ENCODE assay signal across 8 mouse cellular contexts in the genomic region with DNA sequence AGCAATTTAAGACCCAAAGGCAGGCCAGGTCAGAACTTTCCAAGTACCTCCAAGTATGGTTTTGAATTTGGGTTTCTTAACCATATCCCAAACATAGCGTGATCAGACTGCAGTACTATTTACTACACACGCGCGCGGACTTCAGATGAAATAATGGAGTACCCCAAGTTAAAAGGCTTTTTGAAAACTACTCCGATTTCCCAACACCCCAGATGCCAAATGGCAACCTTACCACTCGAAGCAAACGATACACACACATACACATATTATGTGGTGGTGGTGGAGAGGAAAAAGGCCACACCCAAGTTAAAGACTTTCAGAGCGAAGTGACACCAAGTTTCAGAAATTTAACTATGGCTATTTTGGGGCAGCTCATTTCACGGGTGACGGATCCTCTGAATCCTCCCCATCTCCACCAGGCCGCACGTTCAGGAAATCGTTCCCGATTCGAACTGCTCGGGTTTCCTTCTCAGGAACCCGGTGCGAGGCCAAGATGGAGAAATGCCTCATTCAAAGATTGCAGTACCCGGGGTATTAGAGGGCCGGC. TPM values are rescaled to one million over a fixed set of nuclear protein-coding genes. Genes with fewer than 3 reads are reported as not detected.
A peak's percentile ranks its signal among the peaks of the same experiment; 100 is the strongest.
DNase-seq lines count a peak whose midpoint lies in the region; ATAC-seq and TF ChIP-seq lines count a peak whose summit lies in the region.

No protein-coding gene starts in this region.

- H3K4me3 ChIP-seq in heart, embryonic 11.5 days (ENCODE audit: low read depth, low read length): peak overlapping the region; percentile 99
- H3K4me3 ChIP-seq in C2C12 (ENCODE audit: insufficient read depth, poor library complexity, severe bottlenecking): peak overlapping the region; percentile 96
- H3K4me3 ChIP-seq in embryonic facial prominence, embryonic 10.5 days: peak overlapping the region; percentile 98
- H3K4me3 ChIP-seq in hindbrain, embryonic 16.5 days (ENCODE audit: low read length): peak overlapping the region; percentile 100
- peak overlapping the region; percentile 95 for H3K4me3 ChIP-seq in midbrain, embryonic 11.5 days (ENCODE audit: low read depth, low read length)

- H3K27me3 ChIP-seq in heart, embryonic 11.5 days (ENCODE audit: control insufficient read depth, insufficient read depth, low read length): no peaks in the 10 kb centered on the region
- no peaks in the 10 kb centered on the region for H3K27me3 ChIP-seq in C2C12 (ENCODE audit: control insufficient read depth, insufficient read depth, insufficient read length)
- H3K27me3 ChIP-seq in embryonic facial prominence, embryonic 10.5 days (replicated peaks; ENCODE audit: low read depth, poor library complexity, severe bottlenecking): no peaks in the 10 kb centered on the region
- no peaks in the 10 kb centered on the region for H3K27me3 ChIP-seq in hindbrain, embryonic 16.5 days (replicated peaks; ENCODE audit: control insufficient read depth, insufficient read depth, low read length)
- no peaks in the 10 kb centered on the region for H3K27me3 ChIP-seq in midbrain, embryonic 11.5 days (ENCODE audit: control insufficient read depth, insufficient read depth, low read length)

- TF ChIP-seq CTCF in C2C12 (IDR thresholded peaks at IDR 0.05; ENCODE audit: control insufficient read depth, insufficient read depth, insufficient read length): no peak

- H3K27ac ChIP-seq in heart, embryonic 11.5 days (ENCODE audit: low read depth, low read length): peak overlapping the region; percentile 80; the same call in 1 of the 2 replicates
- peak overlapping the region; percentile 93 for H3K27ac ChIP-seq in embryonic facial prominence, embryonic 10.5 days (replicated peaks)
- peak overlapping the region; percentile 86 for H3K27ac ChIP-seq in hindbrain, embryonic 16.5 days (ENCODE audit: low read depth, low read length)
- H3K27ac ChIP-seq in midbrain, embryonic 11.5 days (ENCODE audit: low read depth, low read length): no peak overlapping the region

- DNase-seq in heart, adult 9 months (ENCODE audit: low spot score in 2 of 2): no peak
- DNase-seq in embryonic facial prominence, embryonic 10.5 days (ENCODE audit: low spot score): no peak
- DNase-seq in midbrain, embryonic 11.5 days (ENCODE audit: low spot score, missing footprints): peak; percentile 90
- no peak for DNase-seq in layer of hippocampus, adult 8-10 months (ENCODE audit: low spot score in 2 of 2)
- no peak for DNase-seq in spleen, postnatal 14 days (ENCODE audit: low spot score in 2 of 2)

- peak overlapping the region; percentile 98 for H3ac ChIP-seq in C2C12 (ENCODE audit: control insufficient read depth, insufficient read length, low read depth)

- H3K9ac ChIP-seq in heart, embryonic 11.5 days (ENCODE audit: low read depth, low read length): peak overlapping the region; percentile 97
- H3K9ac ChIP-seq in hindbrain, embryonic 16.5 days (ENCODE audit: low read depth, low read length): peak overlapping the region; percentile 97
- peak overlapping the region; percentile 96 for H3K9ac ChIP-seq in midbrain, embryonic 11.5 days (ENCODE audit: low read length)

- no peaks in the 10 kb centered on the region for H3K36me3 ChIP-seq in heart, embryonic 11.5 days (ENCODE audit: control insufficient read depth, insufficient read depth, low read length)
- peaks cover 16% of the 10 kb centered on the region for H3K36me3 ChIP-seq in C2C12 (ENCODE audit: control insufficient read depth, insufficient read depth)
- H3K36me3 ChIP-seq in embryonic facial prominence, embryonic 10.5 days (replicated peaks): 0 out of 2 replicates have a peak, but pooled peaks cover 3% of the 10 kb centered on the region
- no peaks in the 10 kb centered on the region for H3K36me3 ChIP-seq in hindbrain, embryonic 16.5 days (ENCODE audit: control insufficient read depth, insufficient read depth, low read length)
- no peaks in the 10 kb centered on the region for H3K36me3 ChIP-seq in midbrain, embryonic 11.5 days (ENCODE audit: control insufficient read depth, insufficient read depth, low read length)

- H3K4me1 ChIP-seq in heart, embryonic 11.5 days (ENCODE audit: control insufficient read depth, insufficient read depth, low read length): no peaks in the 10 kb centered on the region; the same call in 1 of the 2 replicates
- H3K4me1 ChIP-seq in embryonic facial prominence, embryonic 10.5 days: peaks cover 9% of the 10 kb centered on the region
- peaks cover 10% of the 10 kb centered on the region for H3K4me1 ChIP-seq in hindbrain, embryonic 16.5 days (ENCODE audit: control insufficient read depth, insufficient read depth, low read depth, low read length)
- peaks cover 6% of the 10 kb centered on the region; the same call in 1 of the 2 replicates for H3K4me1 ChIP-seq in midbrain, embryonic 11.5 days (ENCODE audit: control insufficient read depth, insufficient read depth, low read length)

- 4% methylated on average over 21 of the region's 21 CpGs for WGBS in heart, embryonic 11.5 days (ENCODE audit: insufficient replicate concordance)
- 6% methylated on average over 21 of the region's 21 CpGs for WGBS in embryonic facial prominence, embryonic 10.5 days
- WGBS in hindbrain, embryonic 16.5 days: 8% methylated on average over 21 of the region's 21 CpGs
- 8% methylated on average over 21 of the region's 21 CpGs for WGBS in midbrain, embryonic 11.5 days

- H3K79me2 ChIP-seq in C2C12 (ENCODE audit: control insufficient read depth, insufficient read depth): peaks cover 57% of the 10 kb centered on the region

- no peaks in the 10 kb centered on the region for H3K9me3 ChIP-seq in heart, embryonic 11.5 days (replicated peaks; ENCODE audit: control insufficient read depth, low read length)
- no peaks in the 10 kb centered on the region for H3K9me3 ChIP-seq in embryonic facial prominence, embryonic 10.5 days
- no peaks in the 10 kb centered on the region for H3K9me3 ChIP-seq in hindbrain, embryonic 16.5 days (ENCODE audit: control insufficient read depth, low read length)
- H3K9me3 ChIP-seq in midbrain, embryonic 11.5 days (ENCODE audit: control insufficient read depth, low read length): no peaks in the 10 kb centered on the region

- peak overlapping the region; percentile 68 for H3K4me2 ChIP-seq in heart, embryonic 11.5 days
- peak overlapping the region; percentile 90 for H3K4me2 ChIP-seq in hindbrain, embryonic 16.5 days (ENCODE audit: low read length)
- H3K4me2 ChIP-seq in midbrain, embryonic 11.5 days: peak overlapping the region; percentile 77

- no peak for ATAC-seq in heart, embryonic 11.5 days (replicated peaks; ENCODE audit: insufficient number of reproducible peaks, low FRiP score, low TSS enrichment)
- ATAC-seq in hindbrain, embryonic 16.5 days: no peak
- no peak for ATAC-seq in midbrain, embryonic 11.5 days (ENCODE audit: low FRiP score)

- H3K79me3 ChIP-seq in C2C12 (ENCODE audit: low read depth): peaks cover 52% of the 10 kb centered on the region

TF ChIP-seq in C2C12, 6 proteins besides CTCF, POLR2A, EP300 and RAD21:
- TF ChIP-seq FOSL1 (IDR thresholded peaks at IDR 0.05; ENCODE audit: insufficient read depth, low read length, poor library complexity, severe bottlenecking) (no peak), USF1 (IDR thresholded peaks at IDR 0.05; ENCODE audit: low read depth) (no peak), MYOD1 (IDR thresholded peaks at IDR 0.05; ENCODE audit: control insufficient read depth, insufficient read length, low read depth) (no peak), MYOG (IDR thresholded peaks at IDR 0.05; ENCODE audit: control insufficient read depth, extremely low read depth, insufficient read length) (no peak), CEBPB (IDR thresholded peaks at IDR 0.05; ENCODE audit: low read depth) (no peak), MAX (IDR thresholded peaks at IDR 0.05) (no peak)
TF ChIP-seq in C2C12: peak in this region for 0.

RNA-seq across cellular contexts. Expression of a gene that starts 0.9 kb away (rescaled TPM):
- polyA plus RNA-seq in heart, embryonic 11.5 days (2014; fragmentation: Nextera tagmentation; extraction: Ambion mirVana): 93.1 and 118 TPM in 2 replicates
- 58.4 TPM for polyA plus RNA-seq in C2C12 (2012; fragmentation: generic; extraction: Trizol)
- 150 and 153 TPM in 2 replicates for polyA plus RNA-seq in embryonic facial prominence, embryonic 10.5 days (2016; fragmentation: Nextera tagmentation; extraction: Ambion mirVana)
- polyA plus RNA-seq in hindbrain, embryonic 16.5 days (2015; fragmentation: Nextera tagmentation; extraction: Ambion mirVana): 225 and 234 TPM in 2 replicates
- 149 and 169 TPM in 2 replicates for polyA plus RNA-seq in midbrain, embryonic 11.5 days (2014; fragmentation: Nextera tagmentation; extraction: Ambion mirVana)
- 100 to 1,000 TPM; 215 to 260 (median 228) TPM for total RNA-seq in layer of hippocampus, adult 8-10 months (2022)
